Mouse (Mus musculus): ENCODE measurements around the gene Pax4. TPM values are rescaled to one million over a fixed set of nuclear protein-coding genes. Genes with fewer than 3 reads are reported as not detected.

The Pax4 gene
- polyA plus RNA-seq (2016; fragmentation: Nextera tagmentation; extraction: Ambion mirVana), result not detected in 2 replicates

- Histone ChIP-seq H3K4me3 (replicated peaks) (no peak within 1 kb of the TSS), H3K4me1 (replicated peaks) (peaks cover 10% of the 10 kb centered on the region), H3K4me2 (no peak within 1 kb of the TSS), H3K27me3 (peaks cover 44% of the 10 kb centered on the region), H3K9ac (replicated peaks) (no peak within 1 kb of the TSS), H3K27ac (no peak within 1 kb of the TSS), H3K9me3 (no peaks in the 10 kb centered on the region), H3K36me3 (no peaks in the 10 kb centered on the region)
- ATAC-seq (ENCODE audit: insufficient number of reproducible peaks, insufficient read depth, low FRiP score, low TSS enrichment, low read depth), result no peak
- 64% methylated on average over 2 of the region's 2 CpGs for WGBS
These were observed at the start of gene Pax4 for GRCm38 (mm10) chr6:28449253-28449652. Pax4 (minus strand) TSS chr6:28449353.

- Histone ChIP-seq H3K9me3 (no peaks in the 10 kb centered on the region), H3K36me3 (peaks cover 17% of the 10 kb centered on the region), H3K4me2 (no peak overlapping the region), H3K4me1 (replicated peaks) (no peaks in the 10 kb centered on the region), H3K9ac (replicated peaks) (no peak overlapping the region), H3K4me3 (replicated peaks) (no peak overlapping the region), H3K27me3 (no peaks in the 10 kb centered on the region), H3K27ac (no peak overlapping the region)
- WGBS, result 82% methylated on average over 5 of the region's 5 CpGs
- no peak for ATAC-seq (ENCODE audit: insufficient number of reproducible peaks, insufficient read depth, low FRiP score, low TSS enrichment, low read depth)
These were observed 48.7 kb upstream of the Pax4 start for GRCm38 (mm10) chr6:28497837-28498236.

DNA sequence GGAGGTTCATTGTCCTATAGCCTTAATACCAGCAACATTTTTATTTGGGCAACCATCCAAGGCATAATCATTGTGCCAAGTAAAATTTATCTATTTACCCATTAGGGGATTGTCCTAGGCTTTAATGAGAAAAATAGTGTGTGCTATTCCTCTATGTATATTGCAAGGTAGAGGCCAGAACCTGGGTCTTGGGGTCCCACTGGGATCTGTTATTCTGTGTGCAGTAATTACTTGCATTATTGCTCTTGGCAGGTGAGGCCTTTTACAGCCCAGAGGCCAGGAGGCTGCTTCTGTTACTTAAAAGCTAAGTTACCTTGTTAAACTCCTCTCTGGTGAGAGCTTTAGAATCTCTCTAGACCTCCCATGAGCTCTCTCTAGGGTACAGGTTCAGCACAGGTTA lies 42.0 kb upstream of the Pax4 start:
- H3K27ac ChIP-seq, result no peak overlapping the region
- H3K9me3 ChIP-seq, result no peaks in the 10 kb centered on the region
- ATAC-seq (ENCODE audit: insufficient number of reproducible peaks, insufficient read depth, low FRiP score, low TSS enrichment, low read depth), result peak; percentile 42; the same call in 1 of the 2 replicates
- H3K9ac ChIP-seq (replicated peaks), result no peak overlapping the region
- no peak overlapping the region for H3K4me3 ChIP-seq (replicated peaks)
- H3K27me3 ChIP-seq, result no peaks in the 10 kb centered on the region
- no peak overlapping the region for H3K4me2 ChIP-seq
- peaks cover 51% of the 10 kb centered on the region for H3K36me3 ChIP-seq
- H3K4me1 ChIP-seq (replicated peaks), result peaks cover 6% of the 10 kb centered on the region; the same call in 1 of the 2 replicates

GRCm38 (mm10) chr6:28490612-28491011 lies 41.5 kb upstream of the Pax4 start:
- Histone ChIP-seq H3K9me3 (no peaks in the 10 kb centered on the region), H3K4me1 (replicated peaks) (peaks cover 10% of the 10 kb centered on the region; the same call in 1 of the 2 replicates), H3K9ac (replicated peaks) (no peak overlapping the region), H3K4me2 (no peak overlapping the region), H3K27me3 (no peaks in the 10 kb centered on the region), H3K36me3 (peaks cover 51% of the 10 kb centered on the region), H3K27ac (no peak overlapping the region), H3K4me3 (replicated peaks) (no peak overlapping the region)
- 80% methylated on average over 5 of the region's 5 CpGs for WGBS
- no peak for ATAC-seq (ENCODE audit: insufficient number of reproducible peaks, insufficient read depth, low FRiP score, low TSS enrichment, low read depth)

GRCm38 (mm10) chr6:28488204-28488851 lies 39.2 kb upstream of the Pax4 start:
- 79% methylated on average over 1 of the region's 1 CpGs for WGBS
- H3K4me3 ChIP-seq (replicated peaks), result no peak overlapping the region
- no peaks in the 10 kb centered on the region for H3K27me3 ChIP-seq
- H3K9me3 ChIP-seq, result no peaks in the 10 kb centered on the region
- H3K27ac ChIP-seq, result no peak overlapping the region
- H3K4me1 ChIP-seq (replicated peaks), result peaks cover 19% of the 10 kb centered on the region; the same call in 1 of the 2 replicates
- no peak overlapping the region for H3K4me2 ChIP-seq
- no peak for ATAC-seq (ENCODE audit: insufficient number of reproducible peaks, insufficient read depth, low FRiP score, low TSS enrichment, low read depth)
- no peak overlapping the region for H3K9ac ChIP-seq (replicated peaks)
- H3K36me3 ChIP-seq, result peaks cover 47% of the 10 kb centered on the region

GRCm38 (mm10) chr6:28486905-28487304 lies 37.8 kb upstream of the Pax4 start:
- no peak overlapping the region for H3K4me3 ChIP-seq (replicated peaks)
- peaks cover 37% of the 10 kb centered on the region for H3K36me3 ChIP-seq
- WGBS, result 84% methylated on average over 7 of the region's 7 CpGs
- peaks cover 31% of the 10 kb centered on the region for H3K4me1 ChIP-seq (replicated peaks)
- no peaks in the 10 kb centered on the region for H3K27me3 ChIP-seq
- no peak for ATAC-seq (ENCODE audit: insufficient number of reproducible peaks, insufficient read depth, low FRiP score, low TSS enrichment, low read depth)
- no peak overlapping the region for H3K4me2 ChIP-seq
- H3K9ac ChIP-seq (replicated peaks), result no peak overlapping the region
- H3K27ac ChIP-seq, result no peak overlapping the region
- H3K9me3 ChIP-seq, result no peaks in the 10 kb centered on the region

DNA sequence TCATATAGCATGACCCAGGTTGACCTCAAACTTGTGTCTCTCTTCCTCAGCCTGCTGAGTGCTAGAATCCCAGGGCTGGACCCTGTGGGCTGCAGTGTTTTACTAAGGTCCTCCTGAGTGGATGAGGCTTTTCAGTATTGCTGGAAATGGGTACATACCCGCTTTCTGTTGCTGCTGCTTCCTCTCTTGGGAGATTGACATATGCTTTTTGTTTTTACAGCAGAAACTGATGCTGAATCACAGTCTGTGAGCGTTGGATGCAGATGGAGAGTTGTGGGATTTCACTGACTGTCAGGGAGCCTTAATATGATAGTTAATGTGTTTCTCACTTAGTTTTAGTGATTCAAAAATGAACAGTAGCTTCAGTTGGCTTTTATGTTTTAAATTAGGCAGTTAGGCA lies 37.3 kb upstream of the Pax4 start:
- H3K27ac ChIP-seq, result no peak overlapping the region
- peaks cover 36% of the 10 kb centered on the region for H3K4me1 ChIP-seq (replicated peaks)
- H3K36me3 ChIP-seq, result peaks cover 39% of the 10 kb centered on the region
- no peak overlapping the region for H3K4me2 ChIP-seq
- no peak overlapping the region for H3K9ac ChIP-seq (replicated peaks)
- H3K4me3 ChIP-seq (replicated peaks), result no peak overlapping the region
- no peak for ATAC-seq (ENCODE audit: insufficient number of reproducible peaks, insufficient read depth, low FRiP score, low TSS enrichment, low read depth)
- no peaks in the 10 kb centered on the region for H3K9me3 ChIP-seq
- whole genome bisulfite sequencing, result 83% methylated on average over 2 of the region's 2 CpGs
- no peaks in the 10 kb centered on the region for H3K27me3 ChIP-seq

- ATAC-seq (ENCODE audit: insufficient number of reproducible peaks, insufficient read depth, low FRiP score, low TSS enrichment, low read depth), result no peak
- 82% methylated on average over 2 of the region's 2 CpGs for whole genome bisulfite sequencing
- Histone ChIP-seq H3K4me1 (replicated peaks) (peaks cover 37% of the 10 kb centered on the region), H3K27ac (no peak overlapping the region), H3K4me3 (replicated peaks) (no peak overlapping the region), H3K4me2 (no peak overlapping the region), H3K9ac (replicated peaks) (no peak overlapping the region), H3K27me3 (no peaks in the 10 kb centered on the region), H3K36me3 (peaks cover 37% of the 10 kb centered on the region), H3K9me3 (no peaks in the 10 kb centered on the region)
These were observed 36.9 kb upstream of the Pax4 start for GRCm38 (mm10) chr6:28486008-28486407.

DNA sequence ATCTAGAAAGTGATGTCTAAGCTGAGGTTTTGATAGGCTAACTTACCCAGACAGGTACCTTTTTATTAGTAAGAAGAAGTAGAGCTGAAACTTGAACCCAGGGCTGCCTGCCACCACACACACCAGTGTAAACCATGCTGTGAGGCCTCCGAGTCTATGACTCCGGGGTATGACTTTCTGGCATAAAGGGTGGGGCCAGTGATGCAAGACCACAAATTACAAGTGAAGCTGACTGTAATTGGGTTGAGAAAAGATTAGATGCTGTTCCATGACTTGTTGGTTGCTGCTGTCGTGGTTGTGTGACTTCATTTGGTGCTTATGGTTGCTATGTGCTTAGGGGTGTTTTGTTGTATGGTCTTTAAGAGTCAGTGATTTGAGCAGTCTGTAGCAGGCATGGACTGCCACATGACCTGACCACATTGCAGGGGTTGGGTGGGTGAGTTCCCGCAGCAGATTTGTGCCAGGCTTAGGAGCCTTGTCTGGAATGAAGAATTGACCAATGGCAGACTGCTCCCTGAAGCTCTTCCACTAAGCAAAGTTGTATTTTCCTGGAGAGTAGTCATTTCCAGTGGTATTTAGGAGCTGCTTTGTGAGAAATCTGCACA lies 33.7 kb upstream of the Pax4 start:
- no peak overlapping the region for H3K9ac ChIP-seq (replicated peaks)
- no peak overlapping the region for H3K27ac ChIP-seq
- 84% methylated on average over 4 of the region's 4 CpGs for WGBS
- no peak for ATAC-seq (ENCODE audit: insufficient number of reproducible peaks, insufficient read depth, low FRiP score, low TSS enrichment, low read depth)
- H3K36me3 ChIP-seq, result peaks cover 14% of the 10 kb centered on the region
- peaks cover 36% of the 10 kb centered on the region for H3K4me1 ChIP-seq (replicated peaks)
- H3K9me3 ChIP-seq, result no peaks in the 10 kb centered on the region
- H3K27me3 ChIP-seq, result no peaks in the 10 kb centered on the region
- H3K4me2 ChIP-seq, result peak overlapping the region; percentile 2; the same call in 1 of the 2 replicates
- no peak overlapping the region for H3K4me3 ChIP-seq (replicated peaks)

DNA sequence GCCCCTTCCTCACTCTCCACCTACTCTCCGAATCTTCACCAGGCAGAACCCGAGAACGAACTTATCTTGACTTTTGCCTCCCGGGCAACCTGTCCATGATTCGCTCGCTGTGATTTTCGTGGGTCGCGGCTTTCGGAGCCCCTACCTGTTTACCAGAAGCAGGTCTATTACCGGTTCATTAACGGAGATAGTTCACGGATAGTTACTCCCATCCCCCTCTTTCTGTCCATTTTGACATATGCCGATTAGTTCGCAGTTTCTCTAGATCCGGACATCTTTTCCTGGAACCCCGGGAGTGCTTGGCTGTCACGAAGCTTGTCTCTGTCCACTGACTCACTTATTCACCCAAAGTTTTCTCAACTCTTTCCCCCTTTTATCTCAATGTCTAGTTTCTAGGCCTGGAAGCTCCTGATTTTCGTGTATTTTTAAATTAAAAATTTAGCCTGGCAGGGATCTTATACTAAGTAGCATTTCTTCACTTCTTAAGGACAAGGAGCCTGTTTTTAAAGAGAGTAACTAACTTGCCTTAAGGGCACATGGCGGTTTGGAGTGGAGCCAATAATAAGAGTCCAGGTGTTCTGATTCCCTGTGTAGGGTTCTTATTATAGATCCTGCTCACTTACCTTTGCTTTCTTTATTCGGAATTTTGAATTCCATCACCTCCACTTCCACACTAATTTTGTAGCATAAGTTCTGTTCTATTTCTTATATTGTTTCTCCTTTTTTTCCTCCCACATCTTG lies 31.8 kb upstream of the Pax4 start:
- Histone ChIP-seq H3K4me2 (peak overlapping the region; percentile 77), H3K27me3 (no peaks in the 10 kb centered on the region; the same call in 1 of the 2 replicates), H3K4me3 (replicated peaks) (peak overlapping the region; percentile 84), H3K4me1 (replicated peaks) (peaks cover 34% of the 10 kb centered on the region), H3K36me3 (peaks cover 11% of the 10 kb centered on the region), H3K9ac (replicated peaks) (peak overlapping the region; percentile 85), H3K27ac (peak overlapping the region; percentile 84), H3K9me3 (no peaks in the 10 kb centered on the region)
- WGBS, result 5% methylated on average over 21 of the region's 21 CpGs
- no peak for ATAC-seq (ENCODE audit: insufficient number of reproducible peaks, insufficient read depth, low FRiP score, low TSS enrichment, low read depth)
